Mouse (Mus musculus) liver, postnatal 0 days (tissue): ENCODE measurements at regions not wholly inside any gene's neighbourhood (a gene's known extent, or its start where the extent isn't known, plus 50 kb on each side); places are given as distances from the start of the nearest gene placed in this dataset.

Experiments
- ATAC-seq: fragments of 200-750 bp; cut with Nextera tagmentation; 2 replicates; pipeline ENCODE4 v1.8.0; 2017; ENCODE audit warnings: mild to moderate bottlenecking, moderate library complexity
- DNase-seq: peaks from one replicate; pipeline ENCODE4 v3.0.0-alpha.2; 2016
- H3K27ac ChIP-seq: fragments of 300-500 bp; sonication (generic); 2 replicates; pipeline ENCODE4 v1.5.1; 2014; ENCODE audit warnings: antibody characterized with exemption, moderate library complexity, mild to moderate bottlenecking, low read depth
- H3K27me3 ChIP-seq: fragments of 300-500 bp; sonication (generic); 2 replicates; pipeline ENCODE4 v1.6.1; 2014; ENCODE audit warnings: low read length, control low read depth, mixed read lengths; ENCODE audit not compliant: insufficient read depth
- H3K36me3 ChIP-seq: fragments of 300-500 bp; sonication (generic); replicated peaks from 2 replicates; pipeline ENCODE4 v1.6.1; 2014; ENCODE audit warnings: mild to moderate bottlenecking, control low read depth, low read length, moderate library complexity, mixed read lengths; ENCODE audit not compliant: insufficient read depth
- H3K4me1 ChIP-seq: fragments of 300-500 bp; sonication (generic); 2 replicates; pipeline ENCODE4 v1.6.1; 2014; ENCODE audit warnings: antibody characterized with exemption, mild to moderate bottlenecking, control low read depth; ENCODE audit not compliant: insufficient read depth
- H3K4me2 ChIP-seq: fragments of 300-500 bp; sonication (generic); 2 replicates; pipeline ENCODE4 v1.6.1; 2014; ENCODE audit warnings: low read depth, mild to moderate bottlenecking, low read length, moderate library complexity, mixed read lengths
- H3K4me3 ChIP-seq: fragments of 300-500 bp; sonication (generic); 2 replicates; pipeline ENCODE4 v1.5.1; 2014; ENCODE audit warnings: low read depth, low read length
- H3K9ac ChIP-seq: fragments of 300-500 bp; sonication (generic); replicated peaks from 2 replicates; pipeline ENCODE4 v1.6.1; 2014; ENCODE audit warnings: mild to moderate bottlenecking, moderate library complexity
- H3K9me3 ChIP-seq: fragments of 300-500 bp; sonication (generic); 2 replicates; pipeline ENCODE4 v1.6.1; 2016; ENCODE audit warnings: mild to moderate bottlenecking, control low read depth, low read length, mixed read lengths
- CTCF ChIP-seq: sonication (generic); IDR thresholded peaks from 2 replicates; pipeline ENCODE4 v1.5.1; 2016; ENCODE audit warnings: antibody characterized with exemption, low read depth
- EP300 ChIP-seq: IDR thresholded peaks from 2 replicates; pipeline ENCODE4 v1.6.1; 2016; ENCODE audit warnings: antibody characterized with exemption, low read depth, mild to moderate bottlenecking
- WGBS: fragments of 180-500 bp; shearing (Covaris S2); extraction: QIAGEN DNeasy Blood & Tissue Kit; methylation state at CpG from one replicate; pipeline ENCODE4 v1.1.7; 2014; ENCODE audit not compliant: insufficient replicate concordance; 5-methylcytosine and 5-hydroxymethylcytosine counted together

DNA sequence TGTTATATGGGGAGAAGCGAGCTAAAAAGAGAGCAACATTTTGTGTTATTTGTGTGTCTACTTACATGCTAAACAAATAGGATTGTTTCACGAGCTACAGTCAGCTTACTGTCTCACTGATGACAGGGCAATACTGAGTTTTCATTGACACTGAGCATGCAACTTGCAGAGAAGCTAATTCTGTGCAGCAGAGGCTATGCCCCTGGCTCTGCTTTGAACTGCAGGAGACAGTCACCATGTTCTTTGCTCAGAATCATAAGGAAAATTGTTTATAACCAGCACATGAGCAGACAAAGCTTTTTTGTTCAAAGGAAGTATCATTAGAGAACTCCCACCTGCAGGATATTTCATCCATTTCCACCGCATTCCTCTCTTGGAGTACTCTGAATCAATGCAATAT lies 280.8 kb upstream of the Gm9747 start:
- Histone ChIP-seq H3K27me3 (no peaks in the 10 kb centered on the region), H3K9me3 (no peaks in the 10 kb centered on the region), H3K36me3 (no peaks in the 10 kb centered on the region), H3K4me3 (no peak overlapping the region), H3K4me2 (no peak overlapping the region), H3K4me1 (peaks cover 5% of the 10 kb centered on the region; the same call in 1 of the 2 replicates), H3K27ac (no peak overlapping the region), H3K9ac (no peak overlapping the region)
- TF ChIP-seq EP300 = no peak
- TF ChIP-seq CTCF = no peak
- ATAC-seq (no peak), DNase-seq (no peak)
- WGBS = 55% methylated on average over 3 of the region's 3 CpGs

DNA sequence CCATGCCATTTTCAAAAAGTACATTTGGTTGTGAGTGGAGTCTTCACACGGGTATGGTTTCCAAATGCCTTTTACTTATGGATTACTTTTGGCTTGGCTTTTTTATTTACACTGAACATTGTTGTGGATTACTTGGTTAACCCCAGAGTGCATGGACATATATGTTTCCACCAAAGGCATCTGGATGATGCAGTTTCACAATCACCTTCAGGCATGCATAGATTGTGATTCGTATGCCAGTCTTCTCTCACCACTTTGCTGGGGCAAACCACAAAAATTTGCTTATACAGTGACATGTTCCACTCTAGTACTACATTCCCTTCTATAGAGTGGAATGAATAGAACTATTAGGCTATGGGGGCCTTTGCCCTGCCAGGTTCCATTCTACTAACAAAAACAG lies 278.4 kb upstream of the Gm9747 start:
- DNase-seq (no peak), ATAC-seq (no peak)
- Histone ChIP-seq H3K36me3 (no peaks in the 10 kb centered on the region), H3K4me3 (no peak overlapping the region), H3K4me2 (no peak overlapping the region), H3K27me3 (no peaks in the 10 kb centered on the region), H3K9me3 (no peaks in the 10 kb centered on the region), H3K27ac (no peak overlapping the region), H3K4me1 (peaks cover 5% of the 10 kb centered on the region; the same call in 1 of the 2 replicates), H3K9ac (no peak overlapping the region)
- 66% methylated on average over 2 of the region's 2 CpGs for WGBS
- TF ChIP-seq EP300 (no peak), CTCF (no peak)

DNA sequence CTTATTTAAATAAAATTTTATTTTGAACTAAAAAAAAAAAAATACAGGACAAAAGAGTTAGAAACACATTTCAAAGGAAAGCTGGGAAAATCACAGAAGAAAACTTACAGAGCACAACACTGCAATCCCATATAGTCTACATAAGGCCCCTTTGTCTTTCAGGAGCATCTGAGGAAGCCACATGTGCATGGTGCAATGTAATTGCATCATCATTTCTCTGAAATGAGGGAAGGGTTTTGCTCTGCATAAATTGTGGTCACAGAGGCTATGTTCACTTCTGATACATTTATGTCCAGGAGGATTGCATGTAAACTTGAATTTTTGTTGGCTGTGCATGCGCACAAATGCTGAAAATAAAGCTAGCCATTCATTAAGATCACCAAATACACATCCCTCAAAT lies 265.9 kb upstream of the Gm9747 start:
- Histone ChIP-seq H3K4me1 (no peaks in the 10 kb centered on the region), H3K4me2 (no peak overlapping the region), H3K27ac (no peak overlapping the region), H3K4me3 (no peak overlapping the region), H3K36me3 (no peaks in the 10 kb centered on the region), H3K27me3 (no peaks in the 10 kb centered on the region), H3K9ac (no peak overlapping the region), H3K9me3 (no peaks in the 10 kb centered on the region)
- DNase-seq = no peak
- TF ChIP-seq EP300 (no peak), CTCF (no peak)
- ATAC-seq = no peak
- 66% methylated on average over 1 of the region's 1 CpGs for WGBS

DNA sequence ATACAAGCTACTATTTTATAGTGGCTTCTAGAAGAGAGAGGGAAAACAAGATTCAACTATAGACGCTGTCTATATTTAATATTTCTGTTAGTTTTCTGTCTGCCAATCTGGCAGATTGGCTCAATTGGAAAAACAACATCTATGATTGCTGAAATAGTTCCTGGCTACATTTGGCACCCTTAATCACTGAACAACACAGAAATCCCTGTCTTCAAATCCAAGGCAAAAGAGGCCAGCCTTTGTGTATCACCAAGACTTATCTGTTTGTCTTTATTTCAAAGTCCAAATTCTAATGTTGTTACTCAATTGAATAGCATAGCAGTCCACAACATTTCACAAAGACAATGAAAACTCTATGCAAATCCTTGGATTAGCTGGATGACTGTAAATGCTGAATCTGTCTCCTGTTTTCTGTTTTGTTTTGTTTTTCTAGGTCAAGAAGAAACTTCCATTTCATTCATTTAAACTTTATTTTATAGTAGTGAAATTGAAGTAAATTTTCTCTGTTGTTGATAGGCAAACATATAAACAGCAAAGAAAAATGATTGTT lies 265.1 kb upstream of the Gm9747 start:
- no peaks in the 10 kb centered on the region for H3K36me3 ChIP-seq
- H3K9ac ChIP-seq = no peak overlapping the region
- TF ChIP-seq EP300 (no peak), CTCF (no peak)
- no peak overlapping the region for H3K27ac ChIP-seq
- ATAC-seq = no peak
- no peaks in the 10 kb centered on the region for H3K9me3 ChIP-seq
- no peak overlapping the region for H3K4me2 ChIP-seq
- H3K4me1 ChIP-seq = no peaks in the 10 kb centered on the region
- H3K27me3 ChIP-seq = no peaks in the 10 kb centered on the region
- no peak overlapping the region for H3K4me3 ChIP-seq
- WGBS = 76% methylated on average over 1 of the region's 1 CpGs
- no peak for DNase-seq

DNA sequence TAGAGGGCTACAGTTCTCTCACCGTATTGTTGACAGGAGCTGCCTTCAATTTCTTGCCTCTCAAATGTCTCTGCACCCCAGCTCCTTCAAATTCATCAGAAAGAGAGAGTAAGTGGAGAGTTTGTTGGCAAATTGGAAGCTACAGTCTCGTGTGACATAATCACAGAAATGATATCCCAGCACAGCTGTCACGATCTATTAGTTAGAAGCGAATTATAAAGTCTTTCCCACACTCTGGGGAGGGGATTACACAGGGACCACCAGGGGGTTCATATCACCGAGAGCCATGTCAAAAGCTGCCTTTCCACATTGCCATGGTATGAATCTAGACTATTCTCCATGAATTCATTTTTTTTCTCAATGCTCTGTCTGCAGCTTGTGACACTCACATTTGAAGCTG lies 260.3 kb upstream of the Gm9747 start:
- no peak for ATAC-seq
- Histone ChIP-seq H3K27me3 (no peaks in the 10 kb centered on the region), H3K4me2 (no peak overlapping the region), H3K36me3 (no peaks in the 10 kb centered on the region), H3K4me1 (no peaks in the 10 kb centered on the region), H3K4me3 (no peak overlapping the region), H3K9me3 (no peaks in the 10 kb centered on the region), H3K9ac (no peak overlapping the region), H3K27ac (no peak overlapping the region)
- TF ChIP-seq EP300 (no peak), CTCF (no peak)
- 70% methylated on average over 5 of the region's 5 CpGs for WGBS
- DNase-seq = no peak

DNA sequence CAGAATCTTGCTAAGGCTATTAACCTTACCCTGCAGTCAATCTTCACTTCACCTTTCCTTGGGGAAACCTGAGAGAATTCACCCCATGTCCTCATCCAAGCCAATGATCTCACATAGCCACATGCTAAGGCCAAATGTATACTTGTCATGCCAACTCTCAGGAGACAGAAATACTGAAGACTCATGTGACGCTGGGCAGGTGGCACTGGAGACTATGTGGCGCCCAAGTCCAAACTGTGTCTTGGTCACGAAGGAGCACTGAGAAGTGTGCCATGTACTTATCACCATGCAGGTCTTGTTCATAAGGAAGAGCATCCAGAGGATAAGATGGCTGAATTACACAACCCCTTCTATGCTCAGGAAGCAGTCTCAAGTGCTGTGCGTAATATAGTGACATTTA lies 259.4 kb upstream of the Gm9747 start:
- Histone ChIP-seq H3K27ac (no peak overlapping the region), H3K4me1 (no peaks in the 10 kb centered on the region), H3K9me3 (no peaks in the 10 kb centered on the region), H3K4me2 (no peak overlapping the region), H3K4me3 (no peak overlapping the region), H3K27me3 (no peaks in the 10 kb centered on the region), H3K9ac (no peak overlapping the region), H3K36me3 (no peaks in the 10 kb centered on the region)
- 81% methylated on average over 4 of the region's 4 CpGs for WGBS
- TF ChIP-seq EP300 = no peak
- no peak for TF ChIP-seq CTCF
- ATAC-seq (no peak), DNase-seq (no peak)

DNA sequence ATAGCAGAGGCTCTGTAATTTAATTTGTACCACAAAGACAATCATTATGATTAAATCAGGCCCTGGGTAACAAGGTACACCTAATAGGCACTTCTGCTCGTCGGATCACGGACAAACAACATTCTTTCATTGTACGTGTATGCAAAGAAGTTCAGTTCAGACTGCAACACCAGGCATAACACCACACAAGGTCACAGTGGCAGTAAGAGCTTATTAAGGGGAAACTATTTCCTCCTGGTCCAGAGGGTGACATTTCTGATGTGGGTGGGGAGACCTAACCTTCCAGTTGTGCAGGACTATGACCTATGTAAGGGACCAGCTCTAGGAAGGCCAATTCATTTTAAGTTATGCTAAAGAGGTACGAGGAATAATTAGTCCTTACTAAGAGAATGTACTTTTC lies 225.0 kb upstream of the Gm9747 start:
- Histone ChIP-seq H3K27ac (no peak overlapping the region), H3K9ac (no peak overlapping the region), H3K4me2 (no peak overlapping the region), H3K9me3 (no peaks in the 10 kb centered on the region), H3K4me1 (no peaks in the 10 kb centered on the region), H3K27me3 (no peaks in the 10 kb centered on the region), H3K36me3 (no peaks in the 10 kb centered on the region), H3K4me3 (no peak overlapping the region)
- no peak for DNase-seq
- ATAC-seq = no peak
- WGBS = 82% methylated on average over 5 of the region's 5 CpGs
- TF ChIP-seq EP300 = no peak
- TF ChIP-seq CTCF = no peak
